Mouse (Mus musculus) lung, postnatal 0 days (tissue): ENCODE measurements around the gene Mctp2.

ENCODE experiments used
- CTCF ChIP-seq: IDR thresholded peaks from 2 replicates; pipeline ENCODE4 v1.5.1; 2016; ENCODE audit warnings: antibody characterized with exemption, mild to moderate bottlenecking
- EP300 ChIP-seq: IDR thresholded peaks from 2 replicates; pipeline ENCODE4 v1.6.1; 2016; ENCODE audit warnings: antibody characterized with exemption, mild to moderate bottlenecking, control low read depth

GRCm38 (mm10) chr7:72206841-72207240 is 99.6 kb downstream of the Mctp2 start:
- no peak for TF ChIP-seq CTCF
- no peak for TF ChIP-seq EP300
